Mouse (Mus musculus) kidney, adult 2 months (tissue): Measurements from ENCODE around the gene Galnt2.

Experiments
- CTCF ChIP-seq: fragments of 200-500 bp; conservative IDR thresholded peaks from 2 replicates; pipeline ENCODE4 v1.5.1; 2011; ENCODE audit warnings: low read depth, mild to moderate bottlenecking, control low read depth, low read length, moderate library complexity, mixed read lengths; ENCODE audit not compliant: insufficient read depth, insufficient read length
- POLR2A ChIP-seq: fragments of 200-500 bp; IDR thresholded peaks from one replicate; pipeline ENCODE4 v1.6.1; 2011; ENCODE audit warnings: low read depth, low read length, control low read depth

DNA sequence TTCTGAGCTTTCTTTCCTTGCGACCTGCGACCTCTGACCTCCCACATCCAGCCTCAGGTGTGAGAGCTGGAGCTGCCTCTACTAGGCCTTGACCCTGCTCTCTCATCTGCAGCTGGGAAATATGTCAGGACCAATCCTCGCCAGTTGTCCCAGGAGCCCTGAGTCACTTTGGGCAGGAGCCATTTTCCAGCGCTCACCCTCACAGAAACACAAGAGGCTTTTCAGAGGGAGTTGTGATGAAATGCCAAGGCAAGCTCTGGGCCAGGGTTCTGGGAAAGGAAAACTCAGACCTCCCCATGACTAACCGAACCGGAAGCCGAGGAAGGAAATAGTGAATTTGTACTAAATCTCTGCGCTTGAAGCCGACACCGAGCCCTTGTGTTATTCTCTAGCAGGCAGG, 38.2 kb upstream of the Galnt2 start:
- TF ChIP-seq CTCF (no peak), POLR2A (no peak)
